9 mouse cellular contexts compared by ENCODE assay signal in genomic region chr7:36709239-36709638, GRCm38 (mm10). TPM values are rescaled to one million over a fixed set of nuclear protein-coding genes. Genes with fewer than 3 reads are reported as not detected.
A peak's percentile ranks its signal among the peaks of the same experiment; 100 is the strongest.
DNase-seq lines count a peak whose midpoint lies in the region; ATAC-seq lines count a peak whose summit lies in the region.
"Had no signal": no experiment of that assay in that cellular context is flagged by ENCODE, and none has a peak within 500 bp of the region (broad histone marks: within the 10 kb centered on the region; RNA-seq: fewer than 3 reads in every experiment).

No protein-coding gene starts in this region.

- 0 out of 2 replicates have a peak, but pooled peaks have one; percentile 33 for ATAC-seq in hindbrain, embryonic 15.5 days (ENCODE audit: low FRiP score, low read depth)
- ATAC-seq in midbrain, embryonic 12.5 days (ENCODE audit: low FRiP score, low read depth), result 0 out of 2 replicates have a peak, but pooled peaks have one; percentile 42

- no peaks in the 10 kb centered on the region for H3K27me3 ChIP-seq in hindbrain, embryonic 15.5 days
- 0 out of 2 replicates have a peak, but pooled peaks cover 3% of the 10 kb centered on the region for H3K27me3 ChIP-seq in midbrain, embryonic 12.5 days
- H3K27me3 ChIP-seq: embryonic facial prominence, embryonic 13.5 days had no signal

- H3K27ac ChIP-seq in hindbrain, embryonic 15.5 days (replicated peaks), result peak overlapping the region; percentile 25
- H3K27ac ChIP-seq in midbrain, embryonic 12.5 days (replicated peaks), result peak overlapping the region; percentile 52; the same call in 1 of the 2 replicates
- H3K27ac ChIP-seq: embryonic facial prominence, embryonic 13.5 days had no signal

- H3K36me3 ChIP-seq in hindbrain, embryonic 15.5 days, result no peaks in the 10 kb centered on the region
- no peaks in the 10 kb centered on the region for H3K36me3 ChIP-seq in midbrain, embryonic 12.5 days
- H3K36me3 ChIP-seq: embryonic facial prominence, embryonic 13.5 days had no signal

- H3K9ac ChIP-seq in hindbrain, embryonic 15.5 days, result peak overlapping the region; percentile 21; the same call in 1 of the 2 replicates
- no peak overlapping the region for H3K9ac ChIP-seq in midbrain, embryonic 12.5 days (replicated peaks)
- H3K9ac ChIP-seq: embryonic facial prominence, embryonic 13.5 days had no signal

- H3K4me1 ChIP-seq in hindbrain, embryonic 15.5 days (replicated peaks), result peaks cover 65% of the 10 kb centered on the region
- peaks cover 57% of the 10 kb centered on the region for H3K4me1 ChIP-seq in midbrain, embryonic 12.5 days

- no peaks in the 10 kb centered on the region for H3K9me3 ChIP-seq in hindbrain, embryonic 15.5 days
- H3K9me3 ChIP-seq in midbrain, embryonic 12.5 days, result no peaks in the 10 kb centered on the region
- H3K9me3 ChIP-seq: embryonic facial prominence, embryonic 13.5 days had no signal

- H3K4me2 ChIP-seq in hindbrain, embryonic 15.5 days, result peak overlapping the region; percentile 53
- no peak overlapping the region for H3K4me2 ChIP-seq in midbrain, embryonic 12.5 days (replicated peaks)
- H3K4me2 ChIP-seq: embryonic facial prominence, embryonic 13.5 days had no signal

- DNase-seq in adrenal gland, adult 2 months, result peak; percentile 19
- DNase-seq in adrenal gland, postnatal 36 days, result no peak
- peak; percentile 32 for DNase-seq in thymus, postnatal 0 days (ENCODE audit: low spot score)
- DNase-seq in thymus, postnatal 25 days, result no peak
- DNase-seq in urinary bladder, postnatal 14 days (ENCODE audit: low spot score), result no peak
- DNase-seq in cerebellum, adult 8-10 months, result no peak

- no peak overlapping the region for H3K4me3 ChIP-seq in hindbrain, embryonic 15.5 days
- H3K4me3 ChIP-seq in midbrain, embryonic 12.5 days, result no peak overlapping the region
- H3K4me3 ChIP-seq: embryonic facial prominence, embryonic 13.5 days had no signal

- WGBS in hindbrain, embryonic 15.5 days, result 12% methylated on average over 2 of the region's 2 CpGs
- 16% methylated on average over 2 of the region's 2 CpGs for WGBS in midbrain, embryonic 12.5 days

RNA-seq across cellular contexts. Expression of gene Tshz3, which starts 11.3 kb away (rescaled TPM):
- total RNA-seq in adrenal gland, adult 2 months (2021), result 1 to 10 TPM; 4.2 to 4.7 TPM
- polyA plus RNA-seq in adrenal gland, adult 2 months (2012; rRNA removed), result 1.9 and 2.8 TPM in 2 replicates
- 1 to 10 TPM; 4.4 to 4.6 TPM for total RNA-seq in adrenal gland, postnatal 36 days (2021)
- 0.64 and 0.99 TPM in 2 replicates for polyA plus RNA-seq in thymus, postnatal 0 days (2015; fragmentation: Nextera tagmentation; extraction: Ambion mirVana)
- 27.4 and 35.8 TPM in 2 replicates for polyA plus RNA-seq in hindbrain, embryonic 15.5 days (2015; fragmentation: Nextera tagmentation; extraction: Ambion mirVana)
- 4.9 and 5.6 TPM in 2 replicates for polyA plus RNA-seq in midbrain, embryonic 12.5 days (2016; fragmentation: Nextera tagmentation; extraction: Ambion mirVana)

Comparison
In these comparisons a context has a peak if more than half of its experiments do, and no peak if none do; other contexts are left out.
1. DNase-seq: peak in adrenal gland, adult 2 months (single experiment) and thymus, postnatal 0 days (single experiment); none in adrenal gland, postnatal 36 days (0 of 2), thymus, postnatal 25 days (single experiment), urinary bladder, postnatal 14 days (single experiment) and cerebellum, adult 8-10 months (single experiment).